ENCODE assay signal across 33 mouse cellular contexts in genomic region chr5:143361428-143361827, GRCm38 (mm10). TPM values are rescaled to one million over a fixed set of nuclear protein-coding genes. Genes with fewer than 3 reads are reported as not detected.
"Had no signal": no experiment of that assay in that cellular context is flagged by ENCODE, and none has a peak within 500 bp of the region (broad histone marks: within the 10 kb centered on the region; RNA-seq: fewer than 3 reads in every experiment).

No protein-coding gene starts in this region.

- H3K4me1 ChIP-seq: liver, embryonic 15.5 days had no signal

- H3K4me3 ChIP-seq: heart, adult 2 months; heart, embryonic 13.5 days; heart, embryonic 15.5 days; hindbrain, embryonic 13.5 days; hindbrain, embryonic 15.5 days; kidney, embryonic 15.5 days; limb, embryonic 10.5 days; limb, embryonic 12.5 days; liver, embryonic 13.5 days; liver, embryonic 15.5 days had no signal

- H3K36me3 ChIP-seq: heart, embryonic 13.5 days; heart, embryonic 15.5 days; hindbrain, embryonic 13.5 days; hindbrain, embryonic 15.5 days; kidney, embryonic 15.5 days; limb, embryonic 10.5 days; limb, embryonic 12.5 days; liver, embryonic 13.5 days; liver, embryonic 15.5 days had no signal

- H3K9ac ChIP-seq: heart, embryonic 13.5 days; heart, embryonic 15.5 days; hindbrain, embryonic 13.5 days; hindbrain, embryonic 15.5 days; kidney, embryonic 15.5 days; limb, embryonic 12.5 days; liver, embryonic 13.5 days; liver, embryonic 15.5 days; liver, postnatal 0 days had no signal

- H3K27ac ChIP-seq: heart, adult 2 months; heart, embryonic 13.5 days; heart, embryonic 15.5 days; hindbrain, embryonic 13.5 days; hindbrain, embryonic 15.5 days; hindbrain, postnatal 0 days; kidney, embryonic 15.5 days; kidney, postnatal 0 days; limb, embryonic 10.5 days; limb, embryonic 12.5 days; liver, embryonic 13.5 days; liver, embryonic 15.5 days had no signal

- DNase-seq: gastrocnemius, postnatal 14 days; gastrocnemius, postnatal 36 days; heart, adult 11 months; heart, adult 2 months; heart, postnatal 14 days; heart, postnatal 36 days; kidney, adult 11 months; kidney, adult 2 months; kidney, adult 9 months; kidney, postnatal 14 days; kidney, postnatal 36 days; layer of hippocampus, adult 9-11 months; layer of hippocampus, postnatal 36 days; liver; liver, embryonic 13.5 days; liver, postnatal 0 days had no signal

- H3K4me2 ChIP-seq: heart, embryonic 11.5 days; heart, embryonic 13.5 days; heart, embryonic 15.5 days; hindbrain, embryonic 13.5 days; hindbrain, embryonic 15.5 days; kidney, embryonic 15.5 days; limb, embryonic 12.5 days; liver, embryonic 11.5 days; liver, embryonic 13.5 days; liver, embryonic 15.5 days had no signal

- H3K9me3 ChIP-seq: heart, embryonic 13.5 days; heart, embryonic 15.5 days; hindbrain, embryonic 13.5 days; hindbrain, embryonic 15.5 days; kidney, embryonic 15.5 days; limb, embryonic 10.5 days; limb, embryonic 12.5 days; liver, embryonic 13.5 days; liver, embryonic 15.5 days had no signal

- ATAC-seq: hindbrain, postnatal 0 days; intestine, embryonic 16.5 days; liver, postnatal 0 days had no signal

RNA-seq across cellular contexts. Expression of gene Grid2ip, which starts 4.3 kb away (rescaled TPM):
- total RNA-seq: gastrocnemius, adult 8-10 months; gastrocnemius, postnatal 14 days; gastrocnemius, postnatal 36 days; heart, adult 2 months; heart, postnatal 36 days; hematopoietic stem cell, adult 5-6 weeks had no signal
- polyA plus RNA-seq: gonadal fat pad, adult 2 months; heart, adult 2 months; heart, embryonic 13.5 days; heart, embryonic 15.5 days; heart, postnatal 0 days; liver, embryonic 13.5 days; liver, embryonic 15.5 days; liver, postnatal 0 days had no signal
